Mouse (Mus musculus) embryonic fibroblast, embryonic 13.5 days (primary cell): Measurements from ENCODE around the gene Zfpl1.

Source experiments
- CTCF ChIP-seq: IDR thresholded peaks from 2 replicates; pipeline ENCODE4 v1.5.1; 2011; ENCODE audit warnings: mild to moderate bottlenecking, control low read depth, low read length, moderate library complexity, borderline replicate concordance; ENCODE audit not compliant: insufficient read depth
- POLR2A ChIP-seq: IDR thresholded peaks from 2 replicates; pipeline ENCODE4 v1.6.1; 2011; ENCODE audit warnings: low read depth, mild to moderate bottlenecking, control low read depth, low read length, moderate library complexity

DNA sequence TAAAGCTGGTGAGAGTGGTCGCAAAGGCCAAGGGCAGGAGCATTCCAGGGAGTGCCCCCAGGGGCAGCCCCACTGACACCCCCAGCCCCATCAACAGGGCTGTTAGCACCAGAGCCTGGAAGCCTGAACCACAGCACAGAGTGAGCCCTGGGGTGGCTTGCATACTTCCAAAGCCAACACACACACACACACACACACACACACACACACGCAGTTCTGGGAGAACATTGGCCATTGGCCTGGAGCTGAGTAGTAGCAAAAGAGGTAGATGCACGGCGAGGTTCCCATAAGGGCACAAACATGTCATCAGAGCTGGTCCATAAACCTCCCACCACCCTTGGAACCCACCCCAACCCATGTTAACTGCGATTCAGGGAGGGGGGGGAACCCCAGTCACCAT is 18.2 kb downstream of the Zfpl1 start:
- TF ChIP-seq CTCF = no peak
- no peak for TF ChIP-seq POLR2A
